Mouse (Mus musculus): ENCODE data around the gene Hoxd3. TPM values are rescaled to one million over a fixed set of nuclear protein-coding genes. Genes with fewer than 3 reads are reported as not detected.
A peak's percentile ranks its signal among the peaks of the same experiment; 100 is the strongest.

Hoxd3 gene
- not detected in 2 replicates for total RNA-seq (2012; rRNA removed)
- polyA plus RNA-seq (2012; ENCODE audit: insufficient read depth in 1 of 2, insufficient read length in 2 of 2, low read depth in 1 of 2, low replicate concordance in 2 of 2, missing spikeins in 1 of 2), result not detected

GRCm38 (mm10) chr2:74711721-74712621, at the start of gene Hoxd3, which contains the start of gene Hoxd4:
Gene Hoxd3 (plus strand): TSS chr2:74711927.
Gene Hoxd4 (plus strand): TSS chr2:74711929.
- H3K9ac ChIP-seq (ENCODE audit: control insufficient read depth, low read depth, low read length, poor library complexity, severe bottlenecking), result no peak within 1 kb of the TSS
- H3K27me3 ChIP-seq (ENCODE audit: control insufficient read depth in 1 of 2, insufficient read depth in 2 of 2, low read length in 2 of 2), result peaks cover 0 to 1% of the 10 kb centered on the region in 2 experiments; a peak in 1 of 4 replicates

DNA sequence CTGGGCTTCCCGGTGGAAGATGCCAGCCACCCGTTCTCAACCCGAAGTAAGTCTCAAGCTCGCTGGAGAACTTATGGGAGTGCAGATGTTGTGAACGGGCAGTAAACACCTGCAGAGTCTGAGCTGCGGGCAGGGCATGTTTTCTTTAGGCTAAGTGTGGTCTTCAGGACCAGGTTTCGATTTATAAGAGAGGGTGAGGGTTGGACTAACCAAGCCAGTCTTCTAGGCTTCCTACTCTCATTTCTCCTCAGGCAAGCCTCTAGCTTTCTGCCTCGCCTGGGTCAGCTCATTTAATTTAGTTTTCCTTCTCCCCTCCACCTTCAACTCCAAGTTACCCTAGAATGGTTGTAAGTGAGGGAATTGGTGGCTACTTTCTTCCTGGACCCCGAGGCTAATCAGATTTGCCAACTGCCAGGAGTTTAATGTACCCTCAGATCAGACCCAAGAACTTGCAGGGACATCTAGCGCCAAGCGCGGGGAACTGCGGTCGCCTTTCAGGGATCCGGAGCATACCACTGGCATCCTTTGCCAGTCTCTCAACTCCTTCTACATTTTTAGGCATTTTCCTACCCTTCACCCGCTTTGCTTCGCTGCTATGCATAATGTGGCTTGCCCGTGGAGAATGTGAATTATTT, 48.3 kb upstream of the Hoxd3 start:
- H3K36me3 ChIP-seq (ENCODE audit: control insufficient read depth in 1 of 2, insufficient read depth in 2 of 2, low read length in 2 of 2), result no peaks in the 10 kb centered on the region
- H3K27me3 ChIP-seq (ENCODE audit: control insufficient read depth in 1 of 2, insufficient read depth in 2 of 2, low read length in 2 of 2), result no peaks in the 10 kb centered on the region
- H3K9me3 ChIP-seq (replicated peaks; ENCODE audit: insufficient read depth, low read length), result no peaks in the 10 kb centered on the region
- peak; percentile 81 for DNase-seq (ENCODE audit: low read depth, low spot score)
- H3K4me1 ChIP-seq (ENCODE audit: control insufficient read depth in 1 of 2, insufficient read depth in 2 of 2, low read length in 2 of 2), result no peaks in the 10 kb centered on the region
- no peaks in the 10 kb centered on the region for H3K79me2 ChIP-seq (ENCODE audit: control insufficient read depth, insufficient read depth, low read length, poor library complexity)
- peak overlapping the region; percentile 42 for H3K9ac ChIP-seq (ENCODE audit: control insufficient read depth, low read depth, low read length, poor library complexity, severe bottlenecking)
- no peak overlapping the region for H3K27ac ChIP-seq (ENCODE audit: control insufficient read depth, low read depth, low read length)
- peak overlapping the region; percentile 68 to 84 for H3K4me3 ChIP-seq (ENCODE audit: control insufficient read depth in 1 of 2, insufficient read depth in 1 of 2, low read depth in 2 of 2, low read length in 2 of 2)
- TF ChIP-seq ZC3H11A (IDR thresholded peaks at IDR 0.05; ENCODE audit: low read depth, low read length), result peak; percentile 77
- peak; percentile 91 for TF ChIP-seq SMC3 (IDR thresholded peaks at IDR 0.05; ENCODE audit: low read depth, low read length)
- TF ChIP-seq GATA1 (IDR thresholded peaks at IDR 0.05; ENCODE audit: low read depth, low read length), result peak; percentile 57
- peak; percentile 80 to 91 (median 89) for TF ChIP-seq CTCF (IDR thresholded peaks at IDR 0.05 in 2 of 3, conservative IDR thresholded peaks at IDR 0.05 in 1 of 3; ENCODE audit: control insufficient read depth in 1 of 3, insufficient read depth in 1 of 3, low read depth in 2 of 3, low read length in 3 of 3, poor library complexity in 1 of 3, severe bottlenecking in 1 of 3)
- TF ChIP-seq ZNF384 (IDR thresholded peaks at IDR 0.05; ENCODE audit: low read depth, low read length), result 0 out of 2 replicates have a peak, but pooled peaks have one; percentile 15
- TF ChIP-seq CHD1 (IDR thresholded peaks at IDR 0.05; ENCODE audit: low read depth, low read length), result no peak
- no peak for TF ChIP-seq MXI1 (IDR thresholded peaks at IDR 0.05; ENCODE audit: low read depth, low read length)
- TF ChIP-seq RAD21 (IDR thresholded peaks at IDR 0.05; ENCODE audit: low read depth, low read length), result peak; percentile 95

More at GRCm38 (mm10) chr2:74711721-74712621, at the start of gene Hoxd3, which contains the start of gene Hoxd4:
- Histone ChIP-seq H3K9me3 (replicated peaks; ENCODE audit: insufficient read depth, low read length) (no peaks in the 10 kb centered on the region), H3K27ac (ENCODE audit: control insufficient read depth, low read depth, low read length) (no peak within 1 kb of the TSS), H3K36me3 (ENCODE audit: control insufficient read depth in 1 of 2, insufficient read depth in 2 of 2, low read length in 2 of 2) (no peaks in the 10 kb centered on the region), H3K4me3 (ENCODE audit: control insufficient read depth in 1 of 2, insufficient read depth in 1 of 2, low read depth in 2 of 2, low read length in 2 of 2) (no peak within 1 kb of the TSS), H3K4me1 (ENCODE audit: control insufficient read depth in 1 of 2, insufficient read depth in 2 of 2, low read length in 2 of 2) (no peaks in the 10 kb centered on the region), H3K79me2 (ENCODE audit: control insufficient read depth, insufficient read depth, low read length, poor library complexity) (no peaks in the 10 kb centered on the region)
- TF ChIP-seq POLR2AphosphoS5 (IDR thresholded peaks at IDR 0.05; ENCODE audit: borderline replicate concordance, low read depth, low read length), result no peak
- TF ChIP-seq ZMIZ1 (IDR thresholded peaks at IDR 0.05; ENCODE audit: low read depth, low read length), result no peak
- no peak for TF ChIP-seq ZKSCAN1 (IDR thresholded peaks at IDR 0.05; ENCODE audit: low read depth, low read length)
- TF ChIP-seq POLR2A (IDR thresholded peaks at IDR 0.05; ENCODE audit: control insufficient read depth in 1 of 2, insufficient read depth in 1 of 2, low read depth in 1 of 2, low read length in 2 of 2, poor library complexity in 1 of 2), result no peak
- TF ChIP-seq E2F4 (IDR thresholded peaks at IDR 0.05; ENCODE audit: borderline replicate concordance, low read depth, low read length), result no peak
- no peak for TF ChIP-seq KAT2A (conservative IDR thresholded peaks at IDR 0.05; ENCODE audit: low read depth, low read length)
- no peak for TF ChIP-seq MEF2A (IDR thresholded peaks at IDR 0.05; ENCODE audit: extremely low read depth, insufficient replicate concordance, low read depth, low read length, poor library complexity, severe bottlenecking)
- TF ChIP-seq HCFC1 (IDR thresholded peaks at IDR 0.05; ENCODE audit: low read depth, low read length), result no peak
- no peak for TF ChIP-seq CHD1 (IDR thresholded peaks at IDR 0.05; ENCODE audit: low read depth, low read length)
- no peak for TF ChIP-seq MYB (IDR thresholded peaks at IDR 0.05; ENCODE audit: low read depth, low read length)
- no peak for TF ChIP-seq ELF1 (IDR thresholded peaks at IDR 0.05; ENCODE audit: low read depth, low read length)
- no peak for TF ChIP-seq MAX (IDR thresholded peaks at IDR 0.05; ENCODE audit: low read length)
- TF ChIP-seq RCOR1 (IDR thresholded peaks at IDR 0.05; ENCODE audit: low read depth, low read length), result no peak
- TF ChIP-seq ETS1 (IDR thresholded peaks at IDR 0.05; ENCODE audit: low read depth, low read length), result no peak
- no peak for TF ChIP-seq CHD2 (IDR thresholded peaks at IDR 0.05; ENCODE audit: low read length)
- TF ChIP-seq CTCF (IDR thresholded peaks at IDR 0.05 in 2 of 3, conservative IDR thresholded peaks at IDR 0.05 in 1 of 3; ENCODE audit: control insufficient read depth in 1 of 3, insufficient read depth in 1 of 3, low read depth in 2 of 3, low read length in 3 of 3, poor library complexity in 1 of 3, severe bottlenecking in 1 of 3), result no peak
- no peak for TF ChIP-seq JUND (IDR thresholded peaks at IDR 0.05; ENCODE audit: low read depth, low read length)
- TF ChIP-seq TBP (IDR thresholded peaks at IDR 0.05; ENCODE audit: low read depth, low read length), result no peak
- no peak for DNase-seq (ENCODE audit: low read depth, low spot score)
